Mouse (Mus musculus): ENCODE results near the gene Olfr1234. TPM values are rescaled to one million over a fixed set of nuclear protein-coding genes. Genes with fewer than 3 reads are reported as not detected.

Olfr1234 gene
- not detected for polyA plus RNA-seq (2014; fragmentation: Illumina TruSeq; extraction: RNeasy Lipid Tissue Mini Kit (QIAGEN cat#74804); ENCODE audit: insufficient read depth, low read depth, low replicate concordance)

DNA sequence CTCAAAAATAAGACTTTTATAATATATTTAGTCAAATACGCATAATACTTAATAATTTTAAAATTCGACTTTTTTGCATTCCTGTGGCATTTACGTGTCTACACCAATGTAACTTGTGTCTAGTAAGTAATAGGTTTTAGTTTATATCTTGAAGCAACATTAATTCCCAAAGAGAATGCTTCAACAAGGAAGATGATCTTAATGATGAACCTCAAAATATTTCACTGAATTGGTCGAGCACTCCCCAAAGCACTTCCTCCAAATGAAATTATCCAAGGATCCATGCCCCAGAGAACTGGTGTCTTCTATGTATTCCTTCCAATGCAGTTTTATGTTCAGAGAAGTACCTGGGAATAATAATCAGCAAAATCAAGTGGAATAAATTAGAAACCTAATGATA lies at the start of gene Olfr1234:
Gene Olfr1234 (minus strand): TSS at position 101 of the 400 bp plus-strand sequence.

DNA sequence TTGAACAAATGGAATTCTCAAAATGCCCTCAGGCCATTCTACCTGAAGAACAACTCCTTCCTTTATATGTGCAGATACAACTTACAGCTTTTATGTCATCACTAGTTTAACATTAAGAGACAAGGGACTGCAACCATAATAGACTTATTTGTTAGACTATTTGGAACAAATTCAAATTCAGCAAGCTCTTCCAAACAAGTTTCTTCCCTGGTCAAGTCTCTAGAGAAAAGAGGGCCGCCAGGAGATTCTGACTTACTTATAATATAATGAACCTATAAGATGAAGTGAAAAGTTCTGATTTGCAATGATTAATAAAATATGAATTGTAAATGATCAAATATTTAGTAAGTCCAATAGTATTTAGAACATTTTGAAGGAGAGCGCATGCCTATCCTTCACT lies 44.9 kb upstream of the Olfr1234 start, which contains the start of gene Olfr1238:
Gene Olfr1238 (minus strand): TSS at position 101 of the 400 bp plus-strand sequence.

DNA sequence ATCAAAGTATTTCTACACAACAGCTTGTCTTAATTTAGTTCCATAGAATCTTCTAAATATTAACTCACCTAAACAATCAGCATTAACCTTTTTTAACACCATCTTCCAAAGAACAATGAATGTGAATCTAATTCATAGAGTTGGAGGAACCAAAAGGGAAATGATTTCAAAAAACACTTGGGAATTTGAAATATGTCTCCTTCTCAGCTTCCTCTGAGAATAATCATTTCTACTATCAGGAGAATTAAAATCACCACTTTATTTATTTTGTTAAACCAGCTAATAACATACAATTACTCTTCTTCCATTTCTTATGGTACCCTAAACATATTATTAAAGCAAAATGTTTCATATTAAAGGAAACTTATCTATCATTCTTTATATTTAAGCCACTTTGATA lies 22.4 kb downstream of the Olfr1234 start, which contains the start of gene Olfr1233:
Gene Olfr1233 (minus strand): TSS at position 101 of the 400 bp plus-strand sequence.

DNA sequence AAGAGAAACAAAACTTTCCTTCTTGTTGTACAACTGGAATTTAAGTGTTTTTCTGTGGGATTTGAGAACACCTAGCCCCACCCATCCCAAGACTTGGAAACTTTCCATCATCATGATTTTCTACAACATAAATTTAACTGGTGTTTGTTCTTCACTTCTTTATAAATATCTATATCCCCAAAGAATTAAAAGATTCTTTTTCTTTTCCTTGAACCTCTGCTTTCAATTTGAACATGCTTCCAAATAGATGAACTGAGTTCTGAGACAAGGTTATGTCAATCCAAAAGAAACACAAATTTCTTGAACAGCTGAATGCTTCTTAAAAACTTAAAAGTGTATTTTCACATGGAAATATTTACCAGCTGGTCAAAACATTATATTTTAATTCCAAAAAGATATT lies 35.1 kb downstream of the Olfr1234 start, which contains the start of gene Olfr1232:
Gene Olfr1232 (minus strand): TSS at position 101 of the 400 bp plus-strand sequence.

Other genes starting within 250 kb of the Olfr1234 start
- not detected for gene Olfr1221, start 247.6 kb downstream of the Olfr1234 start, polyA plus RNA-seq (2014; fragmentation: Illumina TruSeq; extraction: RNeasy Lipid Tissue Mini Kit (QIAGEN cat#74804); ENCODE audit: insufficient read depth, low read depth, low replicate concordance)
- gene Olfr1222, start 231.8 kb downstream of the Olfr1234 start, polyA plus RNA-seq (2014; fragmentation: Illumina TruSeq; extraction: RNeasy Lipid Tissue Mini Kit (QIAGEN cat#74804); ENCODE audit: insufficient read depth, low read depth, low replicate concordance): not detected
- not detected for gene Olfr1223, start 213.3 kb downstream of the Olfr1234 start, polyA plus RNA-seq (2014; fragmentation: Illumina TruSeq; extraction: RNeasy Lipid Tissue Mini Kit (QIAGEN cat#74804); ENCODE audit: insufficient read depth, low read depth, low replicate concordance)
- not detected for gene Olfr1224-ps1, start 200.8 kb downstream of the Olfr1234 start, polyA plus RNA-seq (2014; fragmentation: Illumina TruSeq; extraction: RNeasy Lipid Tissue Mini Kit (QIAGEN cat#74804); ENCODE audit: insufficient read depth, low read depth, low replicate concordance)
- not detected for gene Olfr1225, start 190.2 kb downstream of the Olfr1234 start, polyA plus RNA-seq (2014; fragmentation: Illumina TruSeq; extraction: RNeasy Lipid Tissue Mini Kit (QIAGEN cat#74804); ENCODE audit: insufficient read depth, low read depth, low replicate concordance)
- not detected for gene Olfr1226, start 164.8 kb downstream of the Olfr1234 start, polyA plus RNA-seq (2014; fragmentation: Illumina TruSeq; extraction: RNeasy Lipid Tissue Mini Kit (QIAGEN cat#74804); ENCODE audit: insufficient read depth, low read depth, low replicate concordance)
- not detected for gene Olfr1228, start 110.8 kb downstream of the Olfr1234 start, polyA plus RNA-seq (2014; fragmentation: Illumina TruSeq; extraction: RNeasy Lipid Tissue Mini Kit (QIAGEN cat#74804); ENCODE audit: insufficient read depth, low read depth, low replicate concordance)
- not detected for gene Olfr1229, start 76.9 kb downstream of the Olfr1234 start, polyA plus RNA-seq (2014; fragmentation: Illumina TruSeq; extraction: RNeasy Lipid Tissue Mini Kit (QIAGEN cat#74804); ENCODE audit: insufficient read depth, low read depth, low replicate concordance)
- not detected for gene Olfr1230, start 67.6 kb downstream of the Olfr1234 start, polyA plus RNA-seq (2014; fragmentation: Illumina TruSeq; extraction: RNeasy Lipid Tissue Mini Kit (QIAGEN cat#74804); ENCODE audit: insufficient read depth, low read depth, low replicate concordance)
- not detected for gene Olfr1231, start 57.8 kb downstream of the Olfr1234 start, polyA plus RNA-seq (2014; fragmentation: Illumina TruSeq; extraction: RNeasy Lipid Tissue Mini Kit (QIAGEN cat#74804); ENCODE audit: insufficient read depth, low read depth, low replicate concordance)
- gene Olfr1232, start 35.2 kb downstream of the Olfr1234 start, polyA plus RNA-seq (2014; fragmentation: Illumina TruSeq; extraction: RNeasy Lipid Tissue Mini Kit (QIAGEN cat#74804); ENCODE audit: insufficient read depth, low read depth, low replicate concordance): not detected
- not detected for gene Olfr1233, start 22.5 kb downstream of the Olfr1234 start, polyA plus RNA-seq (2014; fragmentation: Illumina TruSeq; extraction: RNeasy Lipid Tissue Mini Kit (QIAGEN cat#74804); ENCODE audit: insufficient read depth, low read depth, low replicate concordance)
- gene Olfr1238, start 44.8 kb upstream of the Olfr1234 start, polyA plus RNA-seq (2014; fragmentation: Illumina TruSeq; extraction: RNeasy Lipid Tissue Mini Kit (QIAGEN cat#74804); ENCODE audit: insufficient read depth, low read depth, low replicate concordance): not detected
- not detected for gene Olfr1239, start 55.5 kb upstream of the Olfr1234 start, polyA plus RNA-seq (2014; fragmentation: Illumina TruSeq; extraction: RNeasy Lipid Tissue Mini Kit (QIAGEN cat#74804); ENCODE audit: insufficient read depth, low read depth, low replicate concordance)
- not detected for gene Olfr1240, start 78.1 kb upstream of the Olfr1234 start, polyA plus RNA-seq (2014; fragmentation: Illumina TruSeq; extraction: RNeasy Lipid Tissue Mini Kit (QIAGEN cat#74804); ENCODE audit: insufficient read depth, low read depth, low replicate concordance)
- not detected for gene Olfr1241, start 122.3 kb upstream of the Olfr1234 start, polyA plus RNA-seq (2014; fragmentation: Illumina TruSeq; extraction: RNeasy Lipid Tissue Mini Kit (QIAGEN cat#74804); ENCODE audit: insufficient read depth, low read depth, low replicate concordance)
- not detected for gene Olfr1242, start 133.5 kb upstream of the Olfr1234 start, polyA plus RNA-seq (2014; fragmentation: Illumina TruSeq; extraction: RNeasy Lipid Tissue Mini Kit (QIAGEN cat#74804); ENCODE audit: insufficient read depth, low read depth, low replicate concordance)
- not detected for gene Olfr1243, start 166.6 kb upstream of the Olfr1234 start, polyA plus RNA-seq (2014; fragmentation: Illumina TruSeq; extraction: RNeasy Lipid Tissue Mini Kit (QIAGEN cat#74804); ENCODE audit: insufficient read depth, low read depth, low replicate concordance)
- gene Olfr1245, start 213.6 kb upstream of the Olfr1234 start, polyA plus RNA-seq (2014; fragmentation: Illumina TruSeq; extraction: RNeasy Lipid Tissue Mini Kit (QIAGEN cat#74804); ENCODE audit: insufficient read depth, low read depth, low replicate concordance): not detected
- not detected for gene Olfr1246, start 228.3 kb upstream of the Olfr1234 start, polyA plus RNA-seq (2014; fragmentation: Illumina TruSeq; extraction: RNeasy Lipid Tissue Mini Kit (QIAGEN cat#74804); ENCODE audit: insufficient read depth, low read depth, low replicate concordance)
- gene Olfr1247, start 249.3 kb upstream of the Olfr1234 start, polyA plus RNA-seq (2014; fragmentation: Illumina TruSeq; extraction: RNeasy Lipid Tissue Mini Kit (QIAGEN cat#74804); ENCODE audit: insufficient read depth, low read depth, low replicate concordance): not detected